Mouse (Mus musculus): ENCODE data around the gene Lurap1l.

- no peak for TF ChIP-seq CTCF (IDR thresholded peaks at IDR 0.05; ENCODE audit: low read depth)
- no peak for TF ChIP-seq EP300 (IDR thresholded peaks at IDR 0.05; ENCODE audit: low read depth)
These were observed 39.3 kb downstream of the Lurap1l start for GRCm38 (mm10) chr4:80949720-80950119.
